Comparison of ENCODE assay signal across 8 mouse cellular contexts in genomic region chr1:132298425-132298800, GRCm38 (mm10). TPM values are rescaled to one million over a fixed set of nuclear protein-coding genes. Genes with fewer than 3 reads are reported as not detected.
DNase-seq lines count a peak whose midpoint lies in the region; ATAC-seq and TF ChIP-seq lines count a peak whose summit lies in the region.

Klhdc8a (plus strand) TSS chr1:132298626.

- H3K9ac ChIP-seq in embryonic facial prominence, embryonic 14.5 days (ENCODE audit: low read depth, low read length), result peak within 1 kb of the TSS; percentile 69
- peak within 1 kb of the TSS; percentile 26 for H3K9ac ChIP-seq in liver, embryonic 16.5 days (ENCODE audit: low read depth, low read length)

- peak within 1 kb of the TSS; percentile 99 for H3K4me2 ChIP-seq in embryonic facial prominence, embryonic 14.5 days (ENCODE audit: low read depth, low read length)
- peak within 1 kb of the TSS; percentile 60 for H3K4me2 ChIP-seq in liver, embryonic 16.5 days (ENCODE audit: low read depth, low read length)

- H3K79me2 ChIP-seq in C2C12 (ENCODE audit: control insufficient read depth, insufficient read depth), result peaks cover 14% of the 10 kb centered on the region

- peak within 1 kb of the TSS; percentile 48 for H3K4me3 ChIP-seq in C2C12 (ENCODE audit: insufficient read depth, poor library complexity, severe bottlenecking)
- peak within 1 kb of the TSS; percentile 57 for H3K4me3 ChIP-seq in embryonic facial prominence, embryonic 14.5 days (ENCODE audit: low read depth, low read length)
- H3K4me3 ChIP-seq in liver, embryonic 16.5 days (ENCODE audit: low read depth, low read length), result peak within 1 kb of the TSS; percentile 54
- peak within 1 kb of the TSS; percentile 55 for H3K4me3 ChIP-seq in olfactory bulb, adult 2 months (ENCODE audit: insufficient read depth, low read depth, low read length)

- TF ChIP-seq CTCF in C2C12 (IDR thresholded peaks at IDR 0.05; ENCODE audit: control insufficient read depth, insufficient read depth, insufficient read length), result no peak
- no peak for TF ChIP-seq CTCF in olfactory bulb, adult 2 months (IDR thresholded peaks at IDR 0.05; ENCODE audit: insufficient read depth, low read depth, low read length)

- DNase-seq in adrenal gland, postnatal 14 days, result peak; percentile 91
- DNase-seq in embryonic facial prominence, embryonic 14.5 days (ENCODE audit: low spot score), result peak; percentile 63
- no peak for DNase-seq in heart, postnatal 25 days (ENCODE audit: low spot score)
- peak; percentile 30 to 65 for DNase-seq in layer of hippocampus, adult 18-20 months (ENCODE audit: low spot score in 2 of 2)

- ATAC-seq in embryonic facial prominence, embryonic 14.5 days (ENCODE audit: low read depth), result peak; percentile 67
- peak; percentile 69 for ATAC-seq in liver, embryonic 16.5 days (ENCODE audit: low read depth)
- ATAC-seq in activated CD4-positive, CD25-positive, alpha-beta regulatory T cell, adult 4 months, result no peak

- H3K79me3 ChIP-seq in C2C12 (ENCODE audit: low read depth), result no peaks in the 10 kb centered on the region

- no peaks in the 10 kb centered on the region for H3K4me1 ChIP-seq in embryonic facial prominence, embryonic 14.5 days (ENCODE audit: control insufficient read depth, insufficient read depth, low read length)
- no peaks in the 10 kb centered on the region for H3K4me1 ChIP-seq in liver, embryonic 16.5 days (ENCODE audit: control insufficient read depth, low read depth, low read length)
- H3K4me1 ChIP-seq in olfactory bulb, adult 2 months (ENCODE audit: control insufficient read depth, insufficient read depth, low read length), result peaks cover 24% of the 10 kb centered on the region

- no peaks in the 10 kb centered on the region for H3K36me3 ChIP-seq in C2C12 (ENCODE audit: control insufficient read depth, insufficient read depth)
- H3K36me3 ChIP-seq in embryonic facial prominence, embryonic 14.5 days (ENCODE audit: control insufficient read depth, insufficient read depth, low read length), result no peaks in the 10 kb centered on the region
- H3K36me3 ChIP-seq in liver, embryonic 16.5 days (ENCODE audit: control insufficient read depth, insufficient read depth), result no peaks in the 10 kb centered on the region

- WGBS in embryonic facial prominence, embryonic 14.5 days, result 1% methylated on average over 27 of the region's 28 CpGs
- WGBS in liver, embryonic 16.5 days (ENCODE audit: insufficient replicate concordance), result 2% methylated on average over 28 of the region's 28 CpGs
- WGBS in olfactory bulb, adult 2 months, result under 1% methylated on average over 28 of the region's 28 CpGs

- no peaks in the 10 kb centered on the region for H3K9me3 ChIP-seq in embryonic facial prominence, embryonic 14.5 days (ENCODE audit: control insufficient read depth, low read length)
- no peaks in the 10 kb centered on the region for H3K9me3 ChIP-seq in liver, embryonic 16.5 days (replicated peaks; ENCODE audit: control insufficient read depth, low read length)

- H3K27ac ChIP-seq in embryonic facial prominence, embryonic 14.5 days (replicated peaks; ENCODE audit: low read depth, low read length), result no peak within 1 kb of the TSS
- no peak within 1 kb of the TSS for H3K27ac ChIP-seq in liver, embryonic 16.5 days (ENCODE audit: low read length)
- peak within 1 kb of the TSS; percentile 29; the same call in 1 of the 2 replicates for H3K27ac ChIP-seq in olfactory bulb, adult 2 months (ENCODE audit: insufficient read depth, low read depth, low read length)

- H3K27me3 ChIP-seq in C2C12 (ENCODE audit: control insufficient read depth, insufficient read depth, insufficient read length), result no peaks in the 10 kb centered on the region
- peaks cover 35% of the 10 kb centered on the region for H3K27me3 ChIP-seq in embryonic facial prominence, embryonic 14.5 days (replicated peaks; ENCODE audit: control insufficient read depth, insufficient read depth, low read length)
- peaks cover 46% of the 10 kb centered on the region for H3K27me3 ChIP-seq in liver, embryonic 16.5 days (ENCODE audit: control insufficient read depth, insufficient read depth, low read depth, low read length)

- no peak for TF ChIP-seq POLR2A in olfactory bulb, adult 2 months (IDR thresholded peaks at IDR 0.05; ENCODE audit: insufficient read depth, low read depth, low read length)

- peak within 1 kb of the TSS; percentile 74 for H3ac ChIP-seq in C2C12 (ENCODE audit: control insufficient read depth, insufficient read length, low read depth)

- intact Hi-C loops in heart, postnatal 25 days (cut with DNase I), result no loop called here

TF ChIP-seq in C2C12, 6 proteins besides CTCF, POLR2A, EP300 and RAD21:
- no peak for TF ChIP-seq MYOG (IDR thresholded peaks at IDR 0.05; ENCODE audit: control insufficient read depth, extremely low read depth, insufficient read length)
- no peak for TF ChIP-seq MYOD1 (IDR thresholded peaks at IDR 0.05; ENCODE audit: control insufficient read depth, insufficient read length, low read depth)
- TF ChIP-seq USF1 (IDR thresholded peaks at IDR 0.05; ENCODE audit: low read depth), result peak; percentile 29
- TF ChIP-seq FOSL1 (IDR thresholded peaks at IDR 0.05; ENCODE audit: insufficient read depth, low read length, poor library complexity, severe bottlenecking), result no peak
TF ChIP-seq in C2C12: peak in this region for 1.

RNA-seq across cellular contexts. Expression of gene Klhdc8a, which starts in this region (rescaled TPM):
- polyA plus RNA-seq in C2C12 (2012; fragmentation: generic; extraction: Trizol), result 19.0 TPM
- total RNA-seq in adrenal gland, postnatal 14 days (2021), result 64.1 and 71.4 TPM in 2 replicates
- 0.52 and 0.70 TPM in 2 replicates for polyA plus RNA-seq in embryonic facial prominence, embryonic 14.5 days (2014; fragmentation: Nextera tagmentation; extraction: Ambion mirVana)
- total RNA-seq in heart, postnatal 25 days (2021), result 10 to 100 TPM; 22.3 to 28.8 TPM
- 1 to 10 TPM; 4.3 to 5.3 TPM for total RNA-seq in layer of hippocampus, adult 18-20 months (2021)
- polyA plus RNA-seq in liver, embryonic 16.5 days (2015; fragmentation: Nextera tagmentation; extraction: Ambion mirVana), result 0.06 and 0.11 TPM in 2 replicates
- not detected in 2 replicates for polyA plus RNA-seq in olfactory bulb, adult 2 months (2012; ENCODE audit: insufficient read depth, insufficient read length, low replicate concordance, missing spikeins)
- polyA plus RNA-seq in activated CD4-positive, CD25-positive, alpha-beta regulatory T cell, adult 4 months (2017; shearing (Covaris generic)), result not detected

Comparison
In these comparisons a context has a peak if more than half of its experiments do, and no peak if none do; other contexts are left out.
1. Peak in DNase-seq, ATAC-seq, H3K4me3 ChIP-seq, H3K9ac ChIP-seq and H3K4me2 ChIP-seq in embryonic facial prominence, embryonic 14.5 days; RNA of the gene not detected or under 1 TPM.
2. Peak in ATAC-seq, H3K4me3 ChIP-seq, H3K9ac ChIP-seq and H3K4me2 ChIP-seq in liver, embryonic 16.5 days; RNA of the gene not detected or under 1 TPM.